In the genomic region with DNA sequence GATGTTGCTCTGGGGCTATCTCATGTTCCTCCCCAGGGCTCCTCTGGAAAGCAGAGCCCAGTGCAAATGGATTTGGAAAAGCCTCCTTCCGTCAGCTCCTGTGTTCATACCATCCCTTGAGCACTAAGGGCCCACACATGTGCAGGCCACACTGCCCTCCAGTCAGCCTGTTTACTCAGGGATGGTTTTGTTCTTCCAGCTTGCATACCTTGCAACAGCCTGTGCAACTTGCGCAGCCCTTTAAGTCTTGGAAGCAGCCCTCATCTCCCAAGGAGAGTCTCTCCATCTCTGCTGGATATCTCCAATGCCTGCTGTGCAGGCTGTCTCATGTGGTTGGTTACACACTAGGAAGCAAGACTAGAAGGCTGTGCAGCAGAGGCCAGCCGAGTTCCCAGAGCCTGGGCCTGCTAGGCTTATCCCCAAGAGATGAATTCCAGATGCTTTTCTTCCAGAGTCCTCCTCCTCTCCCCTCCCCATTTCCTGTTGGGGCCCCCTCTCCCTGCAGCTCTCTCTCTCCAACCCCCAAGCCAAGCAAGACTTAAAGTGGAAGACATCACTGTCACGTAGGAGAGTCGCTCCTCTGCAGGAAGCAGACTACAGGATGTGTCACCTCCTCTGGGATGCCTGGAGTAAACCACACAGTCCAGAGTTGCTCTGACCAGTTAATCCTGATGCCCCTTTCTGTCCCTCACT, we compare ENCODE assay signal across 8 mouse cellular contexts. TPM values are rescaled to one million over a fixed set of nuclear protein-coding genes. Genes with fewer than 3 reads are reported as not detected.
DNase-seq lines count a peak whose midpoint lies in the region; ATAC-seq and TF ChIP-seq lines count a peak whose summit lies in the region.

No protein-coding gene starts in this region.

- WGBS in forebrain, embryonic 12.5 days: 48% methylated on average over 5 of the region's 5 CpGs
- WGBS in forebrain, embryonic 16.5 days: 55% methylated on average over 5 of the region's 5 CpGs
- WGBS in intestine, postnatal 0 days: 51% methylated on average over 5 of the region's 5 CpGs
- WGBS in lung, embryonic 15.5 days: 21% methylated on average over 5 of the region's 5 CpGs

- TF ChIP-seq CTCF in intestine, postnatal 0 days (IDR thresholded peaks at IDR 0.05; ENCODE audit: low read depth): 0 out of 2 replicates have a peak, but pooled peaks have one; percentile 8

- peak overlapping the region; percentile 42; the same call in 1 of the 2 replicates for H3K27ac ChIP-seq in forebrain, embryonic 12.5 days
- H3K27ac ChIP-seq in forebrain, embryonic 16.5 days (ENCODE audit: low read length): no peak overlapping the region
- peak overlapping the region; percentile 65 for H3K27ac ChIP-seq in intestine, postnatal 0 days (ENCODE audit: low read depth, low read length)
- peak overlapping the region; percentile 93 for H3K27ac ChIP-seq in lung, embryonic 15.5 days

- no peak; the same call in 1 of the 2 replicates for ATAC-seq in forebrain, embryonic 12.5 days (ENCODE audit: low FRiP score)
- no peak for ATAC-seq in forebrain, embryonic 16.5 days
- ATAC-seq in intestine, postnatal 0 days: no peak
- ATAC-seq in lung, embryonic 15.5 days (ENCODE audit: borderline replicate concordance, extremely low read depth, low FRiP score, low TSS enrichment): peak; percentile 92

- peak; percentile 62 to 86 for DNase-seq in heart, adult 18-20 months
- DNase-seq in testis, postnatal 10 days (ENCODE audit: low spot score): no peak
- DNase-seq in ovary, adult 18-20 months (ENCODE audit: low spot score): no peak
- no peak for DNase-seq in adrenal gland, adult 2 months

- no peak overlapping the region for H3K4me3 ChIP-seq in forebrain, embryonic 12.5 days (replicated peaks)
- no peak overlapping the region for H3K4me3 ChIP-seq in forebrain, embryonic 16.5 days (replicated peaks; ENCODE audit: low read length)
- H3K4me3 ChIP-seq in intestine, postnatal 0 days (ENCODE audit: low read depth, low read length): no peak overlapping the region
- no peak overlapping the region for H3K4me3 ChIP-seq in lung, embryonic 15.5 days

- H3K36me3 ChIP-seq in forebrain, embryonic 12.5 days (replicated peaks): no peaks in the 10 kb centered on the region
- H3K36me3 ChIP-seq in forebrain, embryonic 16.5 days (ENCODE audit: control insufficient read depth, insufficient read depth): no peaks in the 10 kb centered on the region
- H3K36me3 ChIP-seq in intestine, postnatal 0 days (ENCODE audit: control insufficient read depth, insufficient read depth): no peaks in the 10 kb centered on the region
- no peaks in the 10 kb centered on the region for H3K36me3 ChIP-seq in lung, embryonic 15.5 days

- no peaks in the 10 kb centered on the region for H3K27me3 ChIP-seq in forebrain, embryonic 12.5 days
- no peaks in the 10 kb centered on the region for H3K27me3 ChIP-seq in forebrain, embryonic 16.5 days (replicated peaks; ENCODE audit: control insufficient read depth, insufficient read depth, low read length)
- no peaks in the 10 kb centered on the region for H3K27me3 ChIP-seq in intestine, postnatal 0 days (replicated peaks; ENCODE audit: control insufficient read depth, insufficient read depth, low read length)
- no peaks in the 10 kb centered on the region for H3K27me3 ChIP-seq in lung, embryonic 15.5 days

- H3K4me2 ChIP-seq in forebrain, embryonic 12.5 days: no peak overlapping the region
- H3K4me2 ChIP-seq in forebrain, embryonic 16.5 days (ENCODE audit: low read length): no peak overlapping the region
- H3K4me2 ChIP-seq in intestine, postnatal 0 days (replicated peaks; ENCODE audit: low read depth): no peak overlapping the region
- peak overlapping the region; percentile 3; the same call in 1 of the 2 replicates for H3K4me2 ChIP-seq in lung, embryonic 15.5 days

- H3K9ac ChIP-seq in forebrain, embryonic 12.5 days: no peak overlapping the region
- H3K9ac ChIP-seq in forebrain, embryonic 16.5 days (replicated peaks; ENCODE audit: low read depth, low read length): no peak overlapping the region
- H3K9ac ChIP-seq in intestine, postnatal 0 days (ENCODE audit: low read depth, low read length): no peak overlapping the region
- H3K9ac ChIP-seq in lung, embryonic 15.5 days: peak overlapping the region; percentile 31; the same call in 1 of the 2 replicates

- H3K9me3 ChIP-seq in forebrain, embryonic 12.5 days: no peaks in the 10 kb centered on the region
- H3K9me3 ChIP-seq in forebrain, embryonic 16.5 days (ENCODE audit: control insufficient read depth, low read length): no peaks in the 10 kb centered on the region
- no peaks in the 10 kb centered on the region for H3K9me3 ChIP-seq in intestine, postnatal 0 days (ENCODE audit: control insufficient read depth)
- no peaks in the 10 kb centered on the region for H3K9me3 ChIP-seq in lung, embryonic 15.5 days

- H3K4me1 ChIP-seq in forebrain, embryonic 12.5 days: peaks cover 8% of the 10 kb centered on the region; the same call in 1 of the 2 replicates
- H3K4me1 ChIP-seq in forebrain, embryonic 16.5 days (replicated peaks; ENCODE audit: control insufficient read depth, insufficient read depth, low read length): no peaks in the 10 kb centered on the region
- H3K4me1 ChIP-seq in intestine, postnatal 0 days (replicated peaks; ENCODE audit: control insufficient read depth, insufficient read depth, low read length): peaks cover 8% of the 10 kb centered on the region
- H3K4me1 ChIP-seq in lung, embryonic 15.5 days: peaks cover 48% of the 10 kb centered on the region

RNA-seq across cellular contexts. Expression of a gene that starts 47.2 kb away (rescaled TPM):
- 0.18 and 0.29 TPM in 2 replicates for polyA plus RNA-seq in forebrain, embryonic 12.5 days (2016; fragmentation: Nextera tagmentation; extraction: Ambion mirVana)
- polyA plus RNA-seq in forebrain, embryonic 16.5 days (2015; fragmentation: Nextera tagmentation; extraction: Ambion mirVana): 0.06 TPM in 1 of 2 replicates, not detected in the other
- under 1 TPM; 0.07 to 0.08 TPM for total RNA-seq in heart, adult 18-20 months (2021)
- 16.1 and 18.0 TPM in 2 replicates for polyA plus RNA-seq in intestine, postnatal 0 days (2015; fragmentation: Nextera tagmentation; extraction: Ambion mirVana)
- polyA plus RNA-seq in lung, embryonic 15.5 days (2015; fragmentation: Nextera tagmentation; extraction: Ambion mirVana): 1.5 and 1.7 TPM in 2 replicates
- total RNA-seq in adrenal gland, adult 2 months (2021): under 1 TPM in 1 of 2 experiments, not detected in 1; 0.07 TPM
- not detected in 2 replicates for polyA plus RNA-seq in adrenal gland, adult 2 months (2012; rRNA removed)

Comparison
In these comparisons a context has a peak if more than half of its experiments do, and no peak if none do; other contexts are left out.
1. DNase-seq: peak in heart, adult 18-20 months (2 of 2); none in testis, postnatal 10 days (single experiment), ovary, adult 18-20 months (single experiment) and adrenal gland, adult 2 months (single experiment).